Mouse (Mus musculus) kidney, embryonic 14.5 days (tissue): ENCODE results near the gene Cap2. TPM values are rescaled to one million over a fixed set of nuclear protein-coding genes. Genes with fewer than 3 reads are reported as not detected.

Experiments used
- ATAC-seq: fragments of 200-750 bp; cut with Nextera tagmentation; 2 replicates; pipeline ENCODE4 v1.8.0; 2017; ENCODE audit warnings: moderate number of reproducible peaks, mild to moderate bottlenecking, moderate TSS enrichment, moderate library complexity; ENCODE audit not compliant: low FRiP score, low TSS enrichment
- H3K27ac ChIP-seq: fragments of 300-500 bp; sonication (generic); 2 replicates; pipeline ENCODE4 v1.5.1; 2014; ENCODE audit warnings: low read depth, mild to moderate bottlenecking, low read length, moderate library complexity, mixed read lengths
- H3K27me3 ChIP-seq: fragments of 300-500 bp; sonication (generic); 2 replicates; pipeline ENCODE4 v1.6.1; 2014; ENCODE audit warnings: mild to moderate bottlenecking, low read length; ENCODE audit not compliant: control insufficient read depth, insufficient read depth
- H3K36me3 ChIP-seq: fragments of 300-500 bp; sonication (generic); 2 replicates; pipeline ENCODE4 v1.6.1; 2014; ENCODE audit warnings: low read length, mixed read lengths; ENCODE audit not compliant: control insufficient read depth, insufficient read depth
- H3K4me1 ChIP-seq: fragments of 300-500 bp; sonication (generic); 2 replicates; pipeline ENCODE4 v1.6.1; 2014; ENCODE audit warnings: low read length, mixed read lengths; ENCODE audit not compliant: control insufficient read depth, insufficient read depth
- H3K4me2 ChIP-seq: fragments of 300-500 bp; sonication (generic); replicated peaks from 2 replicates; pipeline ENCODE4 v1.6.1; 2014; ENCODE audit warnings: low read depth, mild to moderate bottlenecking, low read length
- H3K4me3 ChIP-seq: fragments of 300-500 bp; sonication (generic); 2 replicates; pipeline ENCODE4 v1.5.1; 2014; ENCODE audit warnings: mild to moderate bottlenecking, low read length
- H3K9ac ChIP-seq: fragments of 300-500 bp; sonication (generic); 2 replicates; pipeline ENCODE4 v1.6.1; 2014; ENCODE audit warnings: low read depth, mild to moderate bottlenecking, low read length, moderate library complexity
- H3K9me3 ChIP-seq: fragments of 300-500 bp; sonication (generic); 2 replicates; pipeline ENCODE4 v1.6.1; 2016; ENCODE audit warnings: low read length; ENCODE audit not compliant: control insufficient read depth
- WGBS: fragments of 180-500 bp; shearing (Covaris S2); extraction: QIAGEN DNeasy Blood & Tissue Kit; methylation state at CpG from one replicate; pipeline ENCODE4 v1.1.7; 2014; 5-methylcytosine and 5-hydroxymethylcytosine counted together
- polyA plus RNA-seq: library from polyadenylated mRNA; unstranded; fragments of >200 nt; fragmentation: Nextera tagmentation; extraction: Ambion mirVana; gene quantifications from 2 replicates; pipeline ENCODE4 v1.2.1, GENCODE M21; 2014

Gene Cap2
- polyA plus RNA-seq, 1 experiment from 2014 or later: 8.9 TPM

GRCm38 (mm10) chr13:46669048-46669619 is 167.5 kb downstream of the Cap2 start, which contains the start of gene Fam8a1:
Gene Fam8a1, plus strand, starts transcription at chr13:46669522.
- H3K4me3 ChIP-seq: peak within 1 kb of the TSS; percentile 90
- H3K27ac ChIP-seq: peak within 1 kb of the TSS; percentile 62
- H3K9me3 ChIP-seq: no peaks in the 10 kb centered on the region
- peak within 1 kb of the TSS; percentile 87 for H3K9ac ChIP-seq
- H3K27me3 ChIP-seq: no peaks in the 10 kb centered on the region
- WGBS: 1% methylated on average over 38 of the region's 46 CpGs
- peaks cover 5% of the 10 kb centered on the region for H3K4me1 ChIP-seq
- H3K36me3 ChIP-seq: peaks cover 18% of the 10 kb centered on the region; the same call in 1 of the 2 replicates
- ATAC-seq: peak; percentile 93
- H3K4me2 ChIP-seq: peak within 1 kb of the TSS; percentile 86

GRCm38 (mm10) chr13:46669620-46670271 is 168.1 kb downstream of the Cap2 start:
- Histone ChIP-seq H3K4me3 (peak overlapping the region; percentile 90), H3K27me3 (no peaks in the 10 kb centered on the region), H3K27ac (peak overlapping the region; percentile 62), H3K9ac (peak overlapping the region; percentile 87), H3K4me2 (peak overlapping the region; percentile 86), H3K36me3 (peaks cover 24% of the 10 kb centered on the region), H3K9me3 (no peaks in the 10 kb centered on the region), H3K4me1 (peaks cover 5% of the 10 kb centered on the region)
- ATAC-seq: peak; percentile 73
- WGBS: 0% methylated on average over 36 of the region's 96 CpGs

GRCm38 (mm10) chr13:46670514-46670913 is 168.9 kb downstream of the Cap2 start:
- no peak for ATAC-seq
- H3K9me3 ChIP-seq: no peaks in the 10 kb centered on the region
- H3K4me1 ChIP-seq: peaks cover 5% of the 10 kb centered on the region
- H3K4me2 ChIP-seq: peak overlapping the region; percentile 86
- peak overlapping the region; percentile 90 for H3K4me3 ChIP-seq
- peaks cover 32% of the 10 kb centered on the region for H3K36me3 ChIP-seq
- 70% methylated on average over 9 of the region's 9 CpGs for WGBS
- no peak overlapping the region for H3K27ac ChIP-seq
- H3K9ac ChIP-seq: peak overlapping the region; percentile 87; the same call in 1 of the 2 replicates
- H3K27me3 ChIP-seq: no peaks in the 10 kb centered on the region

- Histone ChIP-seq H3K9me3 (no peaks in the 10 kb centered on the region), H3K27me3 (no peaks in the 10 kb centered on the region), H3K4me3 (no peak overlapping the region), H3K36me3 (peaks cover 52% of the 10 kb centered on the region), H3K4me2 (no peak overlapping the region), H3K9ac (no peak overlapping the region), H3K27ac (no peak overlapping the region), H3K4me1 (peaks cover 5% of the 10 kb centered on the region)
- WGBS: 89% methylated on average over 2 of the region's 2 CpGs
- ATAC-seq: no peak
Measured at GRCm38 (mm10) chr13:46674601-46675000, 173.0 kb downstream of the Cap2 start.

- Histone ChIP-seq H3K36me3 (peaks cover 67% of the 10 kb centered on the region), H3K9me3 (no peaks in the 10 kb centered on the region), H3K9ac (no peak overlapping the region), H3K27ac (no peak overlapping the region), H3K4me3 (no peak overlapping the region), H3K4me2 (no peak overlapping the region), H3K27me3 (no peaks in the 10 kb centered on the region), H3K4me1 (no peaks in the 10 kb centered on the region)
- WGBS: 92% methylated on average over 4 of the region's 4 CpGs
- no peak for ATAC-seq
Measured at GRCm38 (mm10) chr13:46677721-46678120, 176.1 kb downstream of the Cap2 start.

- ATAC-seq: no peak
- no peak overlapping the region for H3K9ac ChIP-seq
- no peaks in the 10 kb centered on the region for H3K4me1 ChIP-seq
- no peak overlapping the region for H3K4me3 ChIP-seq
- H3K4me2 ChIP-seq: no peak overlapping the region
- WGBS: 86% methylated on average over 2 of the region's 2 CpGs
- no peaks in the 10 kb centered on the region for H3K27me3 ChIP-seq
- H3K27ac ChIP-seq: no peak overlapping the region
- H3K9me3 ChIP-seq: no peaks in the 10 kb centered on the region
- H3K36me3 ChIP-seq: peaks cover 80% of the 10 kb centered on the region
Measured at GRCm38 (mm10) chr13:46682921-46683320, 181.3 kb downstream of the Cap2 start.

GRCm38 (mm10) chr13:46683370-46683769 is 181.7 kb downstream of the Cap2 start:
- ATAC-seq: no peak
- H3K4me1 ChIP-seq: no peaks in the 10 kb centered on the region
- no peak overlapping the region for H3K4me2 ChIP-seq
- no peaks in the 10 kb centered on the region for H3K27me3 ChIP-seq
- no peak overlapping the region for H3K9ac ChIP-seq
- H3K4me3 ChIP-seq: no peak overlapping the region
- H3K9me3 ChIP-seq: no peaks in the 10 kb centered on the region
- peaks cover 81% of the 10 kb centered on the region for H3K36me3 ChIP-seq
- no peak overlapping the region for H3K27ac ChIP-seq
- 95% methylated on average over 1 of the region's 1 CpGs for WGBS

GRCm38 (mm10) chr13:46690559-46691241 is 189.1 kb downstream of the Cap2 start:
- WGBS: 87% methylated on average over 4 of the region's 4 CpGs

More at GRCm38 (mm10) chr13:46690559-46691241, 189.1 kb downstream of the Cap2 start:
- no peak overlapping the region for H3K4me3 ChIP-seq
- ATAC-seq: no peak
- H3K4me1 ChIP-seq: no peaks in the 10 kb centered on the region
- H3K9me3 ChIP-seq: no peaks in the 10 kb centered on the region
- no peak overlapping the region for H3K27ac ChIP-seq
- no peak overlapping the region for H3K4me2 ChIP-seq
- no peaks in the 10 kb centered on the region for H3K27me3 ChIP-seq
- no peak overlapping the region for H3K9ac ChIP-seq
- H3K36me3 ChIP-seq: peaks cover 77% of the 10 kb centered on the region
